Mouse (Mus musculus): Measurements from ENCODE around the gene Apol9b.

The Apol9b gene

DNA sequence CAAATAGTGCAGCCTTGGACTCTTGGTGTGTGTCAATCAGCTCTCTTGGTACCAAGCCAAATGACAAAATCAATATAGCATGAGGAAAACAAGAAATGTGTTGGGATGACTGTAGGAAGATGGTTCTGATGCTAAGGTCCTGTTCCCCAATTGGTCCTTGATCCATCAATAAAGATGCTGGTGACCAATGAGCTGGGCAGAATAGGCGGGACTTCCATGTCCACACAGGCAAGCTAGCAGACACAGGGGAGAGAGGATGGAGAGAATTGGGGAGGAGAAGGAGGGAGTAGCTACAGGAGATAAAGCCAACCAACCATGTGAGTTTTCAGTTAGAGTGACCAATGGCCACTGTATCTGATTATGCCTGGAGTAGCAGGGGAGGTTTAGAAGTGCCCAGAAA is 17.5 kb downstream of the Apol9b start:
- DNase-seq (ENCODE audit: low read depth, low spot score) = no peak

DNA sequence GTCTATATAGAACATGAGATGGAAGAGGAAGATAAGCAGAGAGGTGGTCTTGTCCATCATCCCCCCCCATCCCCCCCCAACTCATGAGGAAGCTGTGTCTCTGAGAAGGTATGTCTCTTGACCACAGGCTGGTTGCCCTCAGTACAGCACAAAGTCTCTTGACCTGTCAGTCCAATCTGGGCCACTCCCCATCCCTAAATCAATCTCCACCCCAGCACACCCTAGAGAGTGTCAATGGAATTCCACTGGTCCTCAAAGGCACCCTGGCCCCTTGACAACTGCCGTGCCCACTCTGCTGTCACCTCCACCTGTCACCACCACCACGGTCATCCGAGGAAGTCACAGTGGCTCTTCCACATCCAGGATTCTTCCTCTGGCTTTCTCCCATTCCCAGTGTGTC is 19.6 kb downstream of the Apol9b start:
- DNase-seq (ENCODE audit: low read depth, low spot score) = no peak

DNA sequence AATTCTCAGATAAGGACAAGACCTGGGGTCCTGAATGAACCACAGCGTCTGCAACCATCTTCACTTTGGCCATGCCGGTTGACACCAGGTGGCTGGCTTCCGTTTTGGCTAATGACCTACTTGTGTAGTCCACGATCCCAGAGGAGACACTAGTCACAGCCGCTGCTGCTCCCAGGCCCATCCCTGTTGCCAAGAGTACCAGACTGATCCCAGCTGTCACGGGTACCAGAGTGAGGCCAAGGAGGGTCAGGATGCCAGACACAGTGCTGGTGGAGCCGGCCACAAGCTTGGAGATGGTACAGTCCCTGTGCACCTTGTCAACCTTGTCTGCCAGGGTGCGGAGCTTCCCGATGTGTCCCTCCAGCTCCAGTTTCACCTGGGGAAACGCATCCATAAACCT is 20.9 kb downstream of the Apol9b start:
- peak; percentile 90 for DNase-seq (ENCODE audit: low read depth, low spot score)

DNA sequence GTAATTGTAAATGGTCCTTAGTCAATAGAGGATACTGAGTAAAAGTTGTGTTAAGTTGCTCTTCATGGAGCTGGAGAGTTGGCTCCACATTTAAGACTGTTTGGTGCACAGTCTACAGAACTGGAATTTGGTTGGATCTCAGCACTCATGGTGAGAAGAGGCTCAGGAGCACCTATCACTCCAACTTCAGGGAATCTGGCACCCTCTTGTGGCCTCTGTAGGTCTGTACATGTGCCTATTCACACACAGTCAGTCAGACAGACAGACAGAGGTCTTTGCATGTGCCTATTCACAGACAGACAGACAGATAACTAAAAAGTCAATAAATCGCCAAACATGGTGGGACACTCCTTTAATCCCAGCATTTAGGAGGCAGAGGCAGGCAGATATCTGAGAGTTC is 21.6 kb downstream of the Apol9b start:
- peak; percentile 85 for DNase-seq (ENCODE audit: low read depth, low spot score)

DNA sequence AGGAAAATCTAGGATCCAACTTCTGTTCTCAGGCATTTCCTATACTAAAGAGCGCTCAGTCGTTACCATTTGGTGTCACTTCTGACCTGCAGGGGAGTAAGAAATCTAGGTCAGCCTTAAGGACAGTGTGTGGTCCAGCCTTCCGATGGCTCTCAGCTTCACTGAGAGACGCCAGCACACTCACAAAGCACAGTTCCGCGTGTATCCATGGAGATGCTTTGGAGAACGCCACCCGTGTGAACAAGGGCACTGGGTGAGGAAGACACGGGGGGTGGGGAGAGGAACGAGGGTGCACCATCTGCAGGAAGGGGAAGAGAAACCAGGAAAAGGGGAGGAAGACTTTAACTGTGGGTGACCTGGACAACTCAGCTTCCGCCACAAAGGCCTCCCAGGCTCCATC is 23.6 kb downstream of the Apol9b start:
- DNase-seq (ENCODE audit: low read depth, low spot score) = no peak

DNA sequence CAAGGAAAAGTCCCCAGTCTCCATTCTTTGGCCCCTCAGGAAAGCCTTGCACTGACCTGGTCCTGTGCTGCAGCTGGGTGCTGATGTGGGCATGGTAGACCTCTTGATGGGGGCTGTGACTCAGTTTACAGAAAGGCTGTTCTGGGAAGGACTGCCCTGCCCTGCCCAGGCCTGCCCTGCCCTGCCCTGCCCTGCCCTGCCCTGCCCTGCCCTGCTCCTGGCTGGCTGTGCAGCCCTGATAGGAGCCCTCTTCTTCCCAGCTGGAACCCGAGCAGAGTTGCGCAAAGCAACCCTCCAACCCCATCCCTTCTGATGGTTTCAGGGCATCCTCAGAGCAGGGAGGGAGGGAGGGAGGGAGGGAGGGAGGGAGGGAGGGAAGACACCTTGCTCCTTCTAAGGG is 26.3 kb downstream of the Apol9b start:
- no peak for DNase-seq (ENCODE audit: low read depth, low spot score)

DNA sequence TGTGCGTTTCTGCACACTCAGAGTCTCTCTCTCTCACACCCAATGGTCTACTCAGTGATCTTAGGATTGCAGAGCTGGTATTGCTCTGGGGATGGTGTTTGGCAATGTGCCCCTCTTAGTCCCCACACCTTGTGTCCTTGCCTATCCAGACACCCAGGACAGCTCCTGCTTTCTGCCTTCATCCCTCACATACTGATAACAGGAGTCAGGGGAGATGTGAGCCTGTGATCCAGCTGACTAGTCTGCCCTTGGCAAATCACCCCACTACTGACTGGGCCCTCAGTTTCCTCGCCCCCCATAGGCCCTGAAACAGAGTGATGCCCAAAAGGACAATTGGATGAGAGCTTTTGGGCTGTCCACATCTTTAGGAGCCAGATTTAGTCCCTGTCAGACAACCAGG is 27.2 kb downstream of the Apol9b start:
- no peak for DNase-seq (ENCODE audit: low read depth, low spot score)

DNA sequence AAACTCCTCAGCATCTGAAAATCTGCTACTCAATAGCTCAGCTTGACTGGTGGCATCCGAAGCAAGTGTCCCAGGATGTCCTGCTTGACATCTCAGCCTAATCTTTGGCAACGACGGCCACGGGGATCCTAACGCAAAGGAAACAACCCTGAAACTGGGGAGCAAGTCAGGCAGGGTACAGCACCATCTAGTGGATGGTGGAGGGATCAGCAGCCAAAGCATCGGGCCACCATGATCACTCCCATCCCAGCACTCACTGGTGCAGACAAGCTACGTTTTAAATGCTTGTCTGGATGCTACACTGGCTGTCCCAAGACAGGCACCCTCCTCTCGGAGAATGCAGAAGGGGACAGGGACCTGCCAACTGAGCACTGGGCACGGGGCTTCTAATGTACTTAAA is 28.0 kb downstream of the Apol9b start, which contains the start of gene Apol8:
Gene Apol8 (minus strand): TSS at position 156 of the 400 bp plus-strand sequence.
- DNase-seq (ENCODE audit: low read depth, low spot score) = peak; percentile 83

DNA sequence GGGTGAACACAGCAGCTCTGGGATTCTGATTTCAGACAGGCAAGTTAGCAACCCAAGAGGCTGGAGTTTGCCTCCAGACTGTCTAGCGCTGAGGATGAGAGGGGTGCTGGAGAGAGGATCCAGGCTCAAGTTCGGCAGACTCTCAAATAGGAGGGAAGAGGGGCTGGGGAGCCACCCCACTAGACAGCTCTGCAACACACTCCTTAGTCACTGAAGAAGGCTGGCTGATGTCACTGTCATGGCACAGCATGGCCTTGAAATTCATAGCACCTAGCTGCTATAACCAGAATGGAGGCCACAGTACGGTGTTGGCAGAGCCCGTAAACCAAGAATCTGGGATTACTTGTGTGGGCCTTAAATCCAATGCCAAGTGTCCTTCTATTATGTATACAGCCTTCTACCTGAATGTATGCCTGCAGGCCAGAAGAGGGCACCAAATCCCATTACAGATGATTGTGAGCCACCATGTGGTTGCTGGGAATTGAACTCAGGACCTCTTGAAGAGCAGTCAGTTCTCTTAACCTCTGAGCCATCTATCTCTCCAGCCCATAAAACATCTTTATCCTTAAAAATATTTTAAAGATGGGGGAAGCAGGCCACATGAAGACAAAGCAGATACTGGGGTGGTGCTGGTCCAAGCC is 28.9 kb downstream of the Apol9b start:
- no peak for DNase-seq (ENCODE audit: low read depth, low spot score)

DNA sequence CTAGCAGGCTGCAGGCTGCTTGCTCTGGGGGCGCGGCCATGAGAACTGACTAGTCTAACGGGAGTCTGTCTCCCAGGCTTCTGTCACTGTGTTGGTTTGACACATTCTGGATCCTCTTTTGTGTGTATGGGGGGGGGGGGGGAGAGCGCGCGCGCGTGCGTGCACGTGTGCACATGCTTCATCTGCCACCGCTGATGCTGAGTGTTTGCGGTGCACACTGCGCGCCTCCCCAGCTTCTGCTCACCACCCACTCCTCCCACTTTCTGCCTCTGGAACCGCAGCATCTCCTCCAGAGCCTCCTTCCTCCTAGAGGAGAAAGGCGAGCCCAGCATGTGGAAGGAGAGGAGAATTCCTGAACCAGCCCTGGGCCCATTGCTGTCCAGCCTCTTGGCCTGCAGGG is 31.2 kb downstream of the Apol9b start:
- peak; percentile 61 for DNase-seq (ENCODE audit: low read depth, low spot score)

DNA sequence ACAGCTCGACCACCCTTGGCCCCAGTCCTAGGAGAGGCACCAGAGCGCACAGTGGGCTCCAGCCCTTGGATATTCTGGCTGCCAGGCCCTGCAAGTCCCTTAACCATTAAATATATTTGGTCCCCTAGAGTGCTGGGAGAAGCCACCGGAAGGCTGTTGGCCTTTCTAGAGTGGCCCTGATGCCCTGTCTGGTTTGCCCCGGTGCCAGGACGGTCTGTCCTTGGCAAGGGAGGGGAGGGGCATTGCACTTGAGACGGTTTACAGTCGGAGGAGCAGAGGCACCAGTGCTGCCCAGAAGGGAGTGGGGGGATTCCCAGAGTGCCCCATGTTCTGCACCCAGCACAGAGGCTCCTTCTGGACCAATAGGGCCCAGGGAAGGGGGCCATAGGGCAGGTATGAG is 32.2 kb downstream of the Apol9b start:
- DNase-seq (ENCODE audit: low read depth, low spot score) = no peak

DNA sequence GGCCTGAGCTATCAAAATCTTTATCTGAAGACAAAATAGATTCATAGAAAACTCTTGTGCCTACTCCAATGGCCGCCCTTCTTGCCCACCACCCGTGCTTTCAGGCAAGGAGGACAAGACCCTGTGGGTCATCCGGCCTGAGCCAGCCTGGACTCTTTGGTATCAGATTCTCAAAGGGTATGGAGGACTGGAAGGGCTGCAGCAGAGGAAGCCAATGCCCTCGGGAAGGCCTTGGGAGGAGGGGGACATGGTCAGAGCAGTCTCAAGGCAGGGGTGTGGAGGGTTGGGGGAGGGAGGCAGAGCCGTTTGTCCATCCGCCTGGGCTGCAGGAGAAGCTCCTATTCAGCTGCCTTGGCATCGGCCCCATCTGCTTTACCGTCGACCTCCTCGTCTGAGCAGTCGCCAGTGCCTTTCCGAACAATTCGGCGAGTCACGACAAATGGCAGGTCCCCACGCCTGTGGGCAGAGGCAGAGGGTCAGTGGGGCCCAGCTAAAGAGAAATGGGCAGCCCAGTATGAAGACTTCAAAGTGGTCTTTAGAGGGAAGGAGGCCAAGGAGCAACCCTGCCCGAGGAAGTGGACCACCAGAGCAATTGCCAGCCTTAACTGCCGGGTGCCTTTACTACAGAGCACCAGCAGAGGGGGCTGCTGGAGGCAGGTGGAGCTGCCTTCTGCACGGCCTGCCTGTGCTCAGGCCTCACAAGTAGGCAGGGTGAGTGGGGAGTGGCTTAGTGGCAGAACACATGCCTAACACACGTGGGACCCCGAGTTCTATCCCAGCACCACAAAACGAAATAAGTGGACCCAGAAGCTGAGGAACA is 32.9 kb downstream of the Apol9b start:
- DNase-seq (ENCODE audit: low read depth, low spot score) = peak; percentile 80

DNA sequence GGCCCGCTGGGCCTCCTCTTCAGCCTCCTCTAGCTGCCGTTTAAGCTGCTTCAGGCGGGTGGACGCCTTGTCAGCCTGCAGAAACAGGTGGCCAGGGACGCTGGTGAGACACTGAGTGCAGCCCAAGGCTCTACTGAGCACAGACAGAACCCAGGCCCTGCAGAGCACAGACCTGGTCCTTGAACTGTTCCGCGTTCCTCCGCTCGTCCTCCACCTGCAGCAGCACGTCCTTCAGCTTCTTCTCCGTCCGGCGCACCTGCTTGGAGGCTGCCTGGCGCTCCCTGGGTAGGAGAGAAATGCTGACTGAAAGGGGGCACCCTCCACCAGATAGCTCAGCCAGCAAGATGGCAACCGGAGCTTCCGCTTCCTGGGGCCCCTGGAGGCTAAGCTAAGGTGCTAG is 34.2 kb downstream of the Apol9b start:
- no peak for DNase-seq (ENCODE audit: low read depth, low spot score)

DNA sequence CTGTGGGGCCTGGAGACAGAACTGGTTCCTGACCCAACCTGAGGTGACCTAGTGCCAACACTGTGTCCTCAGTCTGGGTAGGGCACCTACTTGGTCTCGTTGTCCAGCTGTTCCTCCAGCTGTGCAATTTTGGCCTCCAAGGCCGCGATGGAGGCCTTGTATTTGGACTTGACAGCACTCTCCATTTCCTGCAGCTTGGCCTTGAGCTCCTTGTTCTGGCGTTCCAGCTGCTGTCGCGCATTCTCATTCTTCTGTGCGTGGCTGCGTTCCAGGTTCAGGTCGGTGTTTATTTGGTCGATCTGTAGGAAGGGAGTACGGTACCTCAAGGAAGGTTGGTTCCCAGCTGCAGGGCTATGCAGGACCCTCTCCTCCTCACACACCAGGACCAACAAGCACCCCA is 34.9 kb downstream of the Apol9b start:
- no peak for DNase-seq (ENCODE audit: low read depth, low spot score)

DNA sequence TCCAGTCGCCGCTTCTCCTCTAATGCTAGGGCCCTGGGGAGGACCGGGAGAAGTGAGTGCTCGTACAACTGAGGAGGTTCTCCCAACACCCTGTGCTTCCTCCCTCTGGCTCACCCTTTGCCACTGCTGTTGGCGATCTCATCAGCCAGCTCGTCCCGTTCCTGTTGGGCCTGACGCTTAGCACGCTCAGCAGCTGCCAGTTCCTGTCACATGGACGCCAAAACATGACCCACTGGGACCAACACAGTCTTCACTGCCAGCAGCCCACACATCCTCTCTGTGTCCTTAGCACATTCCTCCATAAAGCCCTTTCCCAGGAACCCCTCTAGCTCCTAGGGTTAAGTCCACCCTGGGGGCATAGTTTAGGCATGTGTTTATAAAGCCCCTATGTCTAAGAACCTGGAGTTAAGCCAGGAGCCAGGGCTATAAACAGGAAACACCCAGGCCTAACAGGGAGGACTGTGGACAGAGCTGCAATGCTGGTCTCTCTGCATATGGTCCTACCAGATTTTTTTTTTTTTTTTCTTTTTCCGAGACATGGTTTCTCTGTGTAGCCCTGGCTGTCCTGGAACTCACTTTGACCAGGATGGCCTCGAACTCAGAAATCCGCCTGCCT is 35.7 kb downstream of the Apol9b start:
- peak; percentile 44 for DNase-seq (ENCODE audit: low read depth, low spot score)

DNA sequence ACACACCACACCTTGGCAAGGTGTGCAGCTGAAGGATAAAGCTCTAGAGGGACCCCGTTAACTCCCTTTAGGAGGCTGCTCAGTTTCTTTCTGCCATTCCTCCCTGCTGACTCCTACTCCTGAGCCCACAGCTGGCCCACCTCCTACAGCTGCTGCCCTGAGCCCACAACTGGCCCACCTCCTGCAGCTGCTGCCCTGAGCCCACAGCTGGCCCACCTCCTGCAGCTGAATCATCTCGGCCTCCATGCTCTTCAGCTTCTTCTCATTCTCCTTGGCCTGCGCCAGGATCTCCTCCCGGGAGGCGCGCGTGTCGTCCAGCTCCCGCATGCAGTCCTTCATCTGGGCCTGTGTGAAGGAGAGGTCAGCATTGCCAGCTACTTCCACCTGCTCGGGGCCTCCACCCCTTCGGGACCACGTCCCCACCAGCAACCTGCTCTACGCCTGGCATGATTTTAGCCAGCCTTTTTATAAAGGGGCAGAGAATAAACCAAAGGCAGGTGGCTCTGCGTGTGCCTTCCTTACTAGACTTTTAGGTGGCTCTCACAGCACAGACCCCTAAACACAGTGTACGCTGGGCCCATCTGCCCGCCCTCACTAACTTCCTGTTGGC is 36.8 kb downstream of the Apol9b start:
- DNase-seq (ENCODE audit: low read depth, low spot score) = no peak

DNA sequence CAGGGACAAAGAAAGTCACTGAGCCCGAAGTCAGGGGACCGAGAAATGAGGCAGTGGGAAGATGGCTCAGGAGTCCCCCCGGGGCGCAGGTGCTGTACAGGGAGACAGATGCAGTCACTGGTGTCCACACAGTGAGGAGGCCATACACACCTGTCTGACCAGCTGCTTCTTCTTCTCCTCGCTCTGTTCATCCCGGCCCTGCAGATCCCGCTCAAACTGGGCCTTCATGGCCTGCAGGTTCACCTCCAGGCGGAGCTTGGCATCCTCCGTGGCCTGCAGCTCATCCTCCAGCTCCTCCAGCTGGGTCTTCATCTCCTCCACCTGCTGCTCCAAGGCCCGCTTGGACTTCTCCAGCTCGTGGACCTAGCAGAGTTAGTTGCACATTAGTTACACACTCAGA is 38.1 kb downstream of the Apol9b start:
- no peak for DNase-seq (ENCODE audit: low read depth, low spot score)

DNA sequence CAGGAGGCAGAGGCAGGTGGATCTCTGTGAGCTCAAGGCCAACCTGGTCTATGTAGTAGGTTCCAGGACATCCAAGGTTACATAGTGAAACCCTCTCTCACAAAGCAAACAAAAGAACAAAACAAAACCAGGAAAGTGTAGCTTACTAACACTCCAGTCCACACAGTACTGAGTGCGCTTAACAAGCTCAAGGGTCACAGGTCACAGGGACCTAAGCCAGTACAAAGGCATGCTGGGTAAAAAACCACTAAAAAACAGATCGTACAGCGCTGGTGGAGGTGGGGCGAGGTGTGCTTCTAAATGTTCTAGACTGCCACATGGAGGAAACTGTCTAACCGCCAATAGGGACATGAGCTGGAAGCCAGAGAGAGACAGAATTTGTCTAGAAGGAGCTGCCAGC is 41.5 kb downstream of the Apol9b start:
- peak; percentile 56 for DNase-seq (ENCODE audit: low read depth, low spot score)

DNA sequence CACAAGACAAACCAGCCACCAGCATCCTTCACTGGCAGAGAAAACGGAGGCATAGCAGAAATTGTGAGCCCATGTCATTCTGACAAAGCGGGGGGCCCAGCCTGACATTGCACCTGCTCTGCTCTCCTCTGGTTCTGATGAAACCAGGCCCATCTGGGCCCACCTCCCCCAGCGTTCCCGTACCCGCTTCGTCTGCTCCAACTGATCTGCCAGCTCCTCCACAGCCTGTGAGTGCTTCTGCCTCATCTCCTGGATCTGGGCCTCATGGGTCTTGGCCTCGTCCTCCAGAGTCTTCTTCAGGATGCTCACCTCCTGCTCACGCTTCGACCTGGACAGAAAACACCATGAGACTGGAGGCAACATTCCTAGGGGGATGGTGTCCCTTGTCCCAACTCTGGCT is 42.1 kb downstream of the Apol9b start:
- no peak for DNase-seq (ENCODE audit: low read depth, low spot score)

DNA sequence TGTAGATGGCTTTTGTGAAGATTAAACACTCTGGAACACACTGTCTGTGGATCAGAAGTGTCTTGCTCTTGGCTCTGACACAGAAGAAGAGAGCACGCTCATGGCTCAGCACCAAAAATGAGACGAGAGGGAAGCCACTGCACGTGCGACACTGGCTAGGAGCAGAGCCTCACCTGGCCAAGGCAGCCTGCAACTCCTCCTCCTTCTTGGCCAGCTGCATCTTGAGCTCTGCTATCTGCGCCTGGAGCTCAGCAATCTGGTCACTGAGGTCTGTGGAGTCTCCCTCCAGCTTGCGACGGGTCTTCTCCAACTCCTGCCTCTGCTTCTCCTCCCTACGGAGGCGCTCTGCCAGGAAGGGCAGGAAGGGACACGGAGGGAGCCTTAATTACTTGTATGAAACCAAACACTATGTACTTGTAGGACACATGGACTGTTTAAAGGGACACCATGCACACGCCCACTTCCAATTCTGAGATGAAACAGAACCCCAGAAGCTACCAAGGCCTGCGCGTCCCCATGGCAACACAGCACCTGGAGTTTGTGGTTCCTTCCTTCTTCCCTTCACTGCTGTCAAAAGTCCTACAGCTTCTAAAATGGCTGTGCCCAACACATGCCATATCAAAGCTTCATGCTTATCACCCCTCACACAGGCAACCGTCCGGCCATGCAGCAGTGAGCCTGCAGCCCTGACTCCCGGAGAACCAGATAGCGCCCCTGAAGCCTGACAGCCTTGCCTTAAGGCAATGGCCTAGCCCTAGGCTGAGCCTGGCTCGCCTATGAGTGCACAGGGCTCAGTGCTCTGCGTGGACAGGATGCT is 44.5 kb downstream of the Apol9b start:
- DNase-seq (ENCODE audit: low read depth, low spot score) = peak; percentile 60

DNA sequence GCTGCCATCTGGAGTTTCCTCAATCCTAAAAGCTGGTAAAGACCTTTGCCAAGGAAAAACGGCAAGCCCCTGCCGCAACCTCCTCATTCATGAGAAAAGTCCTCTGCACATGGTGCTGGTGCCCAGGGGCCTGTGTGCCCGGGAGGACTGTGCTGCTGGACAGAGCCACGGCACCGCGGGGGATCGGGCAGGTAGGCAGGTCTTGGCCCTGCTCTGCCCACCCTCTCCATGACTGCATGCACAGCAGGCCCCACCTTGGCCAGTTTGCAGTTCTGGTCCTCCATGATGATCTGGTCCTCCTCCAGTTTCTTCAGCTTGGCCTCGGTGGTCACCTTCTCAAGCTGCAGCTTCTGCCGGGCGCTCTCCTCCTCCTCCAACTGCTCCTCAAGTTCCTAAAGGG is 45.5 kb downstream of the Apol9b start:
- DNase-seq (ENCODE audit: low read depth, low spot score) = no peak

Data from brain, adult 2 months (tissue).